Mouse (Mus musculus): ENCODE measurements around the gene C130032M10Rik. TPM values are rescaled to one million over a fixed set of nuclear protein-coding genes. Genes with fewer than 3 reads are reported as not detected.

The C130032M10Rik gene
- polyA plus RNA-seq, 1 experiment, result 0.06 TPM

GRCm38 (mm10) chr9:114477019-114477418 is 38.5 kb upstream of the C130032M10Rik start:
- Histone ChIP-seq H3ac (ENCODE audit: control insufficient read depth, insufficient read length) (no peak overlapping the region), H3K36me3 (ENCODE audit: control insufficient read depth, insufficient read depth) (no peaks in the 10 kb centered on the region), H3K4me2 (ENCODE audit: low read depth) (no peak overlapping the region)

GRCm38 (mm10) chr9:114480940-114481339 is 34.6 kb upstream of the C130032M10Rik start:
- H3K36me3 ChIP-seq (ENCODE audit: control insufficient read depth, insufficient read depth), result no peaks in the 10 kb centered on the region
- no peak for TF ChIP-seq MYOD1 (IDR thresholded peaks at IDR 0.05; ENCODE audit: control insufficient read depth in 1 of 3, insufficient read length in 2 of 3, low read depth in 2 of 3)
- no peak for TF ChIP-seq REST (IDR thresholded peaks at IDR 0.05; ENCODE audit: insufficient read depth, insufficient read length)
- TF ChIP-seq MYOG (IDR thresholded peaks at IDR 0.05; ENCODE audit: control insufficient read depth in 1 of 3, insufficient read depth in 1 of 3, insufficient read length in 2 of 3, low read depth in 2 of 3), result no peak
- no peak for TF ChIP-seq E2F4 (IDR thresholded peaks at IDR 0.05; ENCODE audit: insufficient read depth)
- no peak for TF ChIP-seq MAX (IDR thresholded peaks at IDR 0.05; ENCODE audit: low read depth)

More at GRCm38 (mm10) chr9:114477019-114477418, 38.5 kb upstream of the C130032M10Rik start:
- Histone ChIP-seq H3K79me2 (ENCODE audit: control insufficient read depth, insufficient read depth) (no peaks in the 10 kb centered on the region), H3K27me3 (ENCODE audit: control insufficient read depth, insufficient read depth, insufficient read length) (no peaks in the 10 kb centered on the region), H3K4me3 (no peak overlapping the region)
- no peak for TF ChIP-seq USF1 (IDR thresholded peaks at IDR 0.05; ENCODE audit: low read depth)
- no peak for TF ChIP-seq E2F4 (IDR thresholded peaks at IDR 0.05; ENCODE audit: insufficient read depth)
- TF ChIP-seq MAX (IDR thresholded peaks at IDR 0.05; ENCODE audit: low read depth), result no peak
- TF ChIP-seq TCF3 (IDR thresholded peaks at IDR 0.05; ENCODE audit: insufficient read length, low read depth), result no peak
- TF ChIP-seq POLR2A (IDR thresholded peaks at IDR 0.05; ENCODE audit: insufficient read length, low read depth), result no peak
- no peak for TF ChIP-seq MYOG (IDR thresholded peaks at IDR 0.05; ENCODE audit: control insufficient read depth in 1 of 3, insufficient read depth in 1 of 3, insufficient read length in 2 of 3, low read depth in 2 of 3)
- no peak for TF ChIP-seq CEBPB (IDR thresholded peaks at IDR 0.05; ENCODE audit: insufficient read depth, poor library complexity, severe bottlenecking)

DNA sequence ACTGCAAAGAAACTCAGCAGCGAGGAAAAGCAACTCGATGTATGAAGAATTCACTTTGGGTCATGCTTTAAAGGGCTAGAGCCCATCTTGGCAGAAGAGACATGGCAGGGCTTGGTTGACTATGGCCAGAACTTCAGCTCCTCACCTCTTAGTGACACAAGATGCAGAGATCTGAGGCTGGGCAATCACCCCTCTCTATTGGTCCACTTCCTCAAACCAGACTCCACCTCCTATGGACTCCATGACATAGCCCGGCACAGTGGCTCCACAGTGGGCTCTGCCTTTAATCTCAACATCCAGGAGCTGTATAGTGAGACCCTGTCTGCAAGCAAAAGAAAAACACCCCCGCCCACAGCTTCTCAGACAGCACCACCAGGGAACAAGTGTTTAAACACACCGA is 30.7 kb upstream of the C130032M10Rik start:
- no peaks in the 10 kb centered on the region for H3K27me3 ChIP-seq (ENCODE audit: control insufficient read depth, insufficient read depth, insufficient read length)
- no peak overlapping the region for H3K4me3 ChIP-seq
- no peak overlapping the region for H3K4me2 ChIP-seq (ENCODE audit: low read depth)
- TF ChIP-seq SRF (IDR thresholded peaks at IDR 0.05; ENCODE audit: control insufficient read depth, insufficient read length, low read depth), result no peak
- TF ChIP-seq MAX (IDR thresholded peaks at IDR 0.05; ENCODE audit: low read depth), result no peak
- TF ChIP-seq REST (IDR thresholded peaks at IDR 0.05; ENCODE audit: insufficient read depth, insufficient read length), result no peak
- TF ChIP-seq MYOG (IDR thresholded peaks at IDR 0.05; ENCODE audit: control insufficient read depth in 1 of 3, insufficient read depth in 1 of 3, insufficient read length in 2 of 3, low read depth in 2 of 3), result no peak
- TF ChIP-seq POLR2AphosphoS2 (IDR thresholded peaks at IDR 0.05; ENCODE audit: insufficient read length, low read depth), result no peak
- no peak for TF ChIP-seq USF1 (IDR thresholded peaks at IDR 0.05; ENCODE audit: low read depth)
- TF ChIP-seq CEBPB (IDR thresholded peaks at IDR 0.05; ENCODE audit: insufficient read depth, poor library complexity, severe bottlenecking), result no peak
- TF ChIP-seq TCF12 (IDR thresholded peaks at IDR 0.05; ENCODE audit: insufficient read depth, poor library complexity, severe bottlenecking), result no peak
- no peak for TF ChIP-seq E2F4 (IDR thresholded peaks at IDR 0.05; ENCODE audit: insufficient read depth)
- no peak for TF ChIP-seq TCF3 (IDR thresholded peaks at IDR 0.05; ENCODE audit: insufficient read length, low read depth)
- TF ChIP-seq POLR2A (IDR thresholded peaks at IDR 0.05; ENCODE audit: insufficient read length, low read depth), result no peak
- TF ChIP-seq MYOD1 (IDR thresholded peaks at IDR 0.05; ENCODE audit: control insufficient read depth in 1 of 3, insufficient read length in 2 of 3, low read depth in 2 of 3), result no peak
- H3ac ChIP-seq (ENCODE audit: control insufficient read depth, insufficient read length), result no peak overlapping the region
- H3K36me3 ChIP-seq (ENCODE audit: control insufficient read depth, insufficient read depth), result no peaks in the 10 kb centered on the region
- no peaks in the 10 kb centered on the region for H3K79me2 ChIP-seq (ENCODE audit: control insufficient read depth, insufficient read depth)

More at GRCm38 (mm10) chr9:114480940-114481339, 34.6 kb upstream of the C130032M10Rik start:
- H3K27me3 ChIP-seq (ENCODE audit: control insufficient read depth, insufficient read depth, insufficient read length), result no peaks in the 10 kb centered on the region
- no peak overlapping the region for H3K4me2 ChIP-seq (ENCODE audit: low read depth)
- no peak overlapping the region for H3ac ChIP-seq (ENCODE audit: control insufficient read depth, insufficient read length)
- H3K4me3 ChIP-seq, result no peak overlapping the region
- no peaks in the 10 kb centered on the region for H3K79me2 ChIP-seq (ENCODE audit: control insufficient read depth, insufficient read depth)

GRCm38 (mm10) chr9:114486808-114487207 is 28.7 kb upstream of the C130032M10Rik start:
- H3K79me2 ChIP-seq (ENCODE audit: control insufficient read depth, insufficient read depth), result no peaks in the 10 kb centered on the region
- H3ac ChIP-seq (ENCODE audit: control insufficient read depth, insufficient read length), result no peak overlapping the region
- TF ChIP-seq USF1 (IDR thresholded peaks at IDR 0.05; ENCODE audit: low read depth) (no peak), MAX (IDR thresholded peaks at IDR 0.05; ENCODE audit: low read depth) (no peak), POLR2AphosphoS2 (IDR thresholded peaks at IDR 0.05; ENCODE audit: insufficient read length, low read depth) (no peak), MYOD1 (IDR thresholded peaks at IDR 0.05; ENCODE audit: control insufficient read depth in 1 of 3, insufficient read length in 2 of 3, low read depth in 2 of 3) (no peak), TCF12 (IDR thresholded peaks at IDR 0.05; ENCODE audit: insufficient read depth, poor library complexity, severe bottlenecking) (no peak), POLR2A (IDR thresholded peaks at IDR 0.05; ENCODE audit: insufficient read length, low read depth) (no peak), SRF (IDR thresholded peaks at IDR 0.05; ENCODE audit: control insufficient read depth, insufficient read length, low read depth) (no peak), MYOG (IDR thresholded peaks at IDR 0.05; ENCODE audit: control insufficient read depth in 1 of 3, insufficient read depth in 1 of 3, insufficient read length in 2 of 3, low read depth in 2 of 3) (no peak)
- no peaks in the 10 kb centered on the region for H3K36me3 ChIP-seq (ENCODE audit: control insufficient read depth, insufficient read depth)
- H3K27me3 ChIP-seq (ENCODE audit: control insufficient read depth, insufficient read depth, insufficient read length), result no peaks in the 10 kb centered on the region
- no peak overlapping the region for H3K4me3 ChIP-seq
- no peak overlapping the region for H3K4me2 ChIP-seq (ENCODE audit: low read depth)

GRCm38 (mm10) chr9:114487481-114488258 is 27.8 kb upstream of the C130032M10Rik start:
- Histone ChIP-seq H3K27me3 (ENCODE audit: control insufficient read depth, insufficient read depth, insufficient read length) (no peaks in the 10 kb centered on the region), H3K4me2 (ENCODE audit: low read depth) (no peak overlapping the region), H3K4me3 (no peak overlapping the region), H3K79me2 (ENCODE audit: control insufficient read depth, insufficient read depth) (no peaks in the 10 kb centered on the region), H3K36me3 (ENCODE audit: control insufficient read depth, insufficient read depth) (no peaks in the 10 kb centered on the region), H3ac (ENCODE audit: control insufficient read depth, insufficient read length) (no peak overlapping the region)
- TF ChIP-seq MYOD1 (IDR thresholded peaks at IDR 0.05; ENCODE audit: control insufficient read depth in 1 of 3, insufficient read length in 2 of 3, low read depth in 2 of 3) (no peak), USF1 (IDR thresholded peaks at IDR 0.05; ENCODE audit: low read depth) (no peak), REST (IDR thresholded peaks at IDR 0.05; ENCODE audit: insufficient read depth, insufficient read length) (no peak), MYOG (IDR thresholded peaks at IDR 0.05; ENCODE audit: control insufficient read depth in 1 of 3, insufficient read depth in 1 of 3, insufficient read length in 2 of 3, low read depth in 2 of 3) (no peak), TCF3 (IDR thresholded peaks at IDR 0.05; ENCODE audit: insufficient read length, low read depth) (no peak), CEBPB (IDR thresholded peaks at IDR 0.05; ENCODE audit: insufficient read depth, poor library complexity, severe bottlenecking) (no peak), POLR2A (IDR thresholded peaks at IDR 0.05; ENCODE audit: insufficient read length, low read depth) (no peak), E2F4 (IDR thresholded peaks at IDR 0.05; ENCODE audit: insufficient read depth) (no peak), MAX (IDR thresholded peaks at IDR 0.05; ENCODE audit: low read depth) (no peak), SRF (IDR thresholded peaks at IDR 0.05; ENCODE audit: control insufficient read depth, insufficient read length, low read depth) (no peak), TCF12 (IDR thresholded peaks at IDR 0.05; ENCODE audit: insufficient read depth, poor library complexity, severe bottlenecking) (no peak), POLR2AphosphoS2 (IDR thresholded peaks at IDR 0.05; ENCODE audit: insufficient read length, low read depth) (no peak)

Measured in myocyte (in vitro differentiated cells).